Mouse (Mus musculus): ENCODE data around the gene Taf4.

GRCm38 (mm10) chr2:179985695-179986094 is 9.2 kb upstream of the Taf4 start:
- no peak for TF ChIP-seq POLR2A (IDR thresholded peaks at IDR 0.05; ENCODE audit: low read depth, low read length)
- TF ChIP-seq CTCF (conservative IDR thresholded peaks at IDR 0.05; ENCODE audit: insufficient read depth, insufficient read length, low read depth, low read length), result no peak

Measured in kidney, adult 2 months (tissue).